Mouse (Mus musculus) limb, embryonic 11.5 days (tissue): ENCODE measurements around the gene Orc3. TPM values are rescaled to one million over a fixed set of nuclear protein-coding genes. Genes with fewer than 3 reads are reported as not detected.

Experiments used
- ATAC-seq: fragments of 200-750 bp; cut with Nextera tagmentation; 2 replicates; pipeline ENCODE4 v1.8.0; 2017; ENCODE audit warnings: low read depth; ENCODE audit not compliant: insufficient number of reproducible peaks, low FRiP score, low TSS enrichment
- DNase-seq: peaks from one replicate; pipeline ENCODE4 v3.0.0-alpha.2; 2015; ENCODE audit warnings: low spot score
- H3K27ac ChIP-seq: fragments of 300-500 bp; sonication (generic); replicated peaks from 2 replicates; pipeline ENCODE4 v1.5.1; 2014; ENCODE audit warnings: low read depth, mild to moderate bottlenecking, low read length
- H3K27me3 ChIP-seq: fragments of 300-500 bp; sonication (generic); 2 replicates; pipeline ENCODE4 v1.6.1; 2014; ENCODE audit warnings: mild to moderate bottlenecking, low read length, mixed read lengths; ENCODE audit not compliant: control insufficient read depth, insufficient read depth
- H3K36me3 ChIP-seq: fragments of 300-500 bp; sonication (generic); 2 replicates; pipeline ENCODE4 v1.6.1; 2014; ENCODE audit warnings: mild to moderate bottlenecking, low read length, moderate library complexity, mixed read lengths; ENCODE audit not compliant: control insufficient read depth, insufficient read depth
- H3K4me1 ChIP-seq: fragments of 300-500 bp; sonication (generic); 2 replicates; pipeline ENCODE4 v1.6.1; 2014; ENCODE audit warnings: low read length, mixed read lengths; ENCODE audit not compliant: control insufficient read depth, insufficient read depth
- H3K4me2 ChIP-seq: fragments of 300-500 bp; sonication (generic); 2 replicates; pipeline ENCODE4 v1.6.1; 2014; ENCODE audit warnings: low read depth, mild to moderate bottlenecking, moderate library complexity; ENCODE audit not compliant: severe bottlenecking
- H3K4me3 ChIP-seq: fragments of 300-500 bp; sonication (generic); 2 replicates; pipeline ENCODE4 v1.5.1; 2014; ENCODE audit warnings: low read depth, low read length
- H3K9ac ChIP-seq: fragments of 300-500 bp; sonication (generic); 2 replicates; pipeline ENCODE4 v1.6.1; 2014; ENCODE audit warnings: mild to moderate bottlenecking, low read length
- H3K9me3 ChIP-seq: fragments of 300-500 bp; sonication (generic); 2 replicates; pipeline ENCODE4 v1.6.1; 2016; ENCODE audit warnings: low read length; ENCODE audit not compliant: control insufficient read depth
- WGBS: fragments of 180-500 bp; shearing (Covaris S2); extraction: QIAGEN DNeasy Blood & Tissue Kit; methylation state at CpG from one replicate; pipeline ENCODE4 v1.1.7; 2014; 5-methylcytosine and 5-hydroxymethylcytosine counted together
- polyA plus RNA-seq: library from polyadenylated mRNA; unstranded; fragments of >200 nt; fragmentation: Nextera tagmentation; extraction: Ambion mirVana; gene quantifications from 2 replicates; pipeline ENCODE4 v1.2.1, GENCODE M21; 2014

The Orc3 gene
- polyA plus RNA-seq, 1 experiment from 2014 or later, result 112 TPM

DNA sequence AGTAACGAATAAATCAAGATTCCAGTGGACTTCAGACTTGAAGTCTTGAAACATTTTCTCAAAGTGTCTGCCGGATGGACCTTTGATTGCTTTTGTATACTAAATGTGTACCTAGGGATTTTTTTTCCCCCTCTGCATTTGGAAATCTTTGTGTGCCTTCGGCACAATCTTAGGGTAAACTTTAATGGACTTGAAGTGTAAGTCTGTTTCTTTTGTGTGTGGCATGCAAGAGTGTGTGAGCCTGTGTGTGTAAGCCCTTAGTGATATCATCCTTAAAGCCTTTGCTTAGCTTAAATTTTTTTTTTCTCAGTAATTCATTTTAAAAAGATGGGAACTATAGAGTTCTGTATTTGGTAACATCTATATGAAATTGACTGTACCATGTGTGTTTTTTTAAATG, 62.8 kb downstream of the Orc3 start:
- H3K4me1 ChIP-seq, result no peaks in the 10 kb centered on the region
- peak overlapping the region; percentile 95 for H3K9ac ChIP-seq
- DNase-seq (no peak), ATAC-seq (no peak)
- 23% methylated on average over 3 of the region's 3 CpGs for WGBS
- peak overlapping the region; percentile 93 for H3K4me3 ChIP-seq
- peak overlapping the region; percentile 63 for H3K4me2 ChIP-seq
- H3K9me3 ChIP-seq, result no peaks in the 10 kb centered on the region
- H3K36me3 ChIP-seq, result no peaks in the 10 kb centered on the region; the same call in 1 of the 2 replicates
- H3K27me3 ChIP-seq, result no peaks in the 10 kb centered on the region
- H3K27ac ChIP-seq, result no peak overlapping the region

GRCm38 (mm10) chr4:34551098-34551809, 63.5 kb downstream of the Orc3 start:
- peak overlapping the region; percentile 91 for H3K27ac ChIP-seq
- peak overlapping the region; percentile 95 for H3K9ac ChIP-seq
- 0% methylated on average over 44 of the region's 50 CpGs for WGBS
- H3K36me3 ChIP-seq, result no peaks in the 10 kb centered on the region; the same call in 1 of the 2 replicates
- H3K27me3 ChIP-seq, result no peaks in the 10 kb centered on the region
- peak overlapping the region; percentile 63 for H3K4me2 ChIP-seq
- ATAC-seq, result peak; percentile 81
- H3K4me1 ChIP-seq, result no peaks in the 10 kb centered on the region
- no peaks in the 10 kb centered on the region for H3K9me3 ChIP-seq
- peak overlapping the region; percentile 93 for H3K4me3 ChIP-seq
- DNase-seq, result peak; percentile 74

DNA sequence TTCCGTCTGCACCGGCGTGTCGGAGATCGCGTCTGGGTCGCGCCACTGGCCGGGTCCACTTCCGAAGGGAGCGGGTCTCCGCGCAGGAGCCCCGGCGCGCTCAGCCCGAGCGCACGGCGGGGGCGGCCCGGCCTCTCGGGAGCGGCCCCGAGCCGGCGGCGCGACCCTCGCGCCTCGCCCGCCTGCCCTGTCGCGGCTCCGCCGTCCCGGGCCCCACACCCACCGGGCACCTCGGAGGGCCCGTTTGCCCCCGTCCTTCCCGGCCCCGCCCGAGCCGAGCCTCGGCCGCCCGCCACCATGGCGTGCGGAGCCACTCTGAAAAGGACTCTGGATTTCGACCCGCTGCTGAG, 64.0 kb downstream of the Orc3 start, which contains the start of gene Akirin2:
Akirin2 (plus strand) TSS at position 190 of the 350 bp plus-strand sequence.
- H3K36me3 ChIP-seq, result no peaks in the 10 kb centered on the region; the same call in 1 of the 2 replicates
- ATAC-seq (peak; percentile 63), DNase-seq (no peak)
- WGBS, result under 1% methylated on average over 45 of the region's 53 CpGs
- H3K4me3 ChIP-seq, result peak within 1 kb of the TSS; percentile 93
- peak within 1 kb of the TSS; percentile 95 for H3K9ac ChIP-seq
- H3K4me1 ChIP-seq, result no peaks in the 10 kb centered on the region
- peak within 1 kb of the TSS; percentile 63 for H3K4me2 ChIP-seq
- no peaks in the 10 kb centered on the region for H3K9me3 ChIP-seq
- no peaks in the 10 kb centered on the region for H3K27me3 ChIP-seq
- H3K27ac ChIP-seq, result peak within 1 kb of the TSS; percentile 91

DNA sequence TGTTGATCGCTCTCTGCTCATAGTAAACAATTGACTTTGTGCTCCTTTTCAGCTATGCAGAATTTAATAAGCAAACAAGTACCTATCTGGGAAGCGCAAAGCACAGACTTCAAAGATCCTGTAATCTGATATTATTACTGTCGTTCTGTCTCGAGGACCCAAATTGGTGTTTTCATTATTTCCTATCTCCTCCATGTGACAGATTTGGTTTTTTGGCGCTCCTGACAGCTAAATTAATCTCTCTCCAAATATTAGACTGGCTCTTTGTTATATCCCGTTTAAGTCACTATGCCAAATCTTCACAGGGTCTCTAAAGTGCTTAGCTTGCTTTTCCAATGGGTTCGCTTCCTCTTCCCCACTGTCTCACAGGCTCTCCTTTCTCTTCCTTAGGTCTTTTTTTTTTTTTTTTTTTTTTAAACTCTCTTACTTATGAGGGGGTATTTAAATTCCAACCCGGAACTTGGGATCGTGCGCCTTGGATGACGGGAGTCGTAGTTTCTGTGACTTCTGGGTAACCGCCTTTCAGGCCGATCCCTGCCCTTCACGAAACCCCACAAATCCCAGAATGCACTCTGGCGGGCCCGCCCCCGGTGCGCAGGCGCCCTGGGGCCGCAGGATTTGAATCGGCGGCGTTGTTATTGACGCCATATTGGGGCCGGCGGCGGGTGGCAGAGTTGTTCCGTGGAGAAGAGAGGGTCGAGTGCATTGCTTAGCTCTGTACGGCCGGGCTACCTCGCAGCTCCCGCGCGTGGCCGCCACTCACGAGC, 64.6 kb downstream of the Orc3 start:
- H3K36me3 ChIP-seq, result no peaks in the 10 kb centered on the region
- no peaks in the 10 kb centered on the region for H3K4me1 ChIP-seq
- ATAC-seq (peak; percentile 89), DNase-seq (peak; percentile 96)
- H3K9ac ChIP-seq, result peak overlapping the region; percentile 95
- H3K9me3 ChIP-seq, result no peaks in the 10 kb centered on the region
- H3K4me2 ChIP-seq, result peak overlapping the region; percentile 46
- no peaks in the 10 kb centered on the region for H3K27me3 ChIP-seq
- H3K27ac ChIP-seq, result peak overlapping the region; percentile 91
- peak overlapping the region; percentile 93 for H3K4me3 ChIP-seq
- WGBS, result 3% methylated on average over 38 of the region's 38 CpGs

DNA sequence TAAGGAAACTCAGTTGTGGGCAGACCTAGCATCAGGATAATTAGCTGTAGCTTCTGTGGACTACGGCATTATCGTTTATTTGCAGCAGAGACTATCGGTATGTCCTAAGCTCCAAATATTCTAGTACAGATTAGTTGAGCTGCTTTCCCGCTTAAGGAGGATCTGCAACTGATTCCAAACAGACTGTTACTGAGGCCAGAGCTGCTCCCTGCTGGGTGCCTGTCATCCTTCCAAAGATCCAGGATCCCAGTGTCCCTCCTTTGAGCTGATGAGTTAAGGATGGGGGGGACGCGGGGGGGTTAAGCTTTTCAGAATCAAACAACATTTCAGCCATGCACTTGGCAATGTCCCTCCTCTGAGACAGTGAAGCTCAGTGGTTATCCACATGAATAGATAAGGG, 84.8 kb downstream of the Orc3 start:
- Histone ChIP-seq H3K36me3 (no peaks in the 10 kb centered on the region), H3K27ac (no peak overlapping the region), H3K27me3 (no peaks in the 10 kb centered on the region), H3K9me3 (no peaks in the 10 kb centered on the region), H3K4me2 (no peak overlapping the region), H3K4me3 (no peak overlapping the region), H3K9ac (no peak overlapping the region), H3K4me1 (no peaks in the 10 kb centered on the region)
- DNase-seq (no peak), ATAC-seq (no peak)
- WGBS, result 90% methylated on average over 6 of the region's 6 CpGs

GRCm38 (mm10) chr4:34529379-34529778, 85.4 kb downstream of the Orc3 start:
- H3K4me2 ChIP-seq, result no peak overlapping the region
- 52% methylated on average over 4 of the region's 4 CpGs for WGBS
- no peak overlapping the region for H3K4me3 ChIP-seq
- H3K9ac ChIP-seq, result no peak overlapping the region
- ATAC-seq (no peak), DNase-seq (no peak)
- H3K36me3 ChIP-seq, result no peaks in the 10 kb centered on the region
- no peaks in the 10 kb centered on the region for H3K4me1 ChIP-seq
- H3K9me3 ChIP-seq, result no peaks in the 10 kb centered on the region
- no peaks in the 10 kb centered on the region for H3K27me3 ChIP-seq
- no peak overlapping the region for H3K27ac ChIP-seq

- no peak overlapping the region for H3K4me3 ChIP-seq
- 88% methylated on average over 1 of the region's 1 CpGs for WGBS
- no peak for DNase-seq
These were observed 86.2 kb downstream of the Orc3 start for GRCm38 (mm10) chr4:34528430-34529100.

DNA sequence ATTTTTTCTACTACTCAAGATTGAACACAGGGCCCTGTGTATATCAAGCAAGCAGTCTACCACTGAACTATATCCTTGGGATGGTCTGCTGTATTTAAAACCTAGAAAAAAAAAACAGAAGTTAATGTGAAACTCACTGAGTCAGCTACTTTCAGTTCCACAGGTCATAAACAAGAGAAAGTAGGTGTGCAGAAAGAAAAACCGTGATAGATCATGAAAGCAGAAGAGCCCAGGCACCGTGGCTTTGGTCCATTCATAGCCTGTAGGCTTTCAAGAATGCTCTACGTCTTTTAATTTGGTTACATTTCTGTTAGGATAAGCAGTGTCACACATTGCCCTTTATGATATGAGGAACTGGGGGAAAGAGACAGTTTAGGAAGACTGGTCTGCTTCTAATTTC, 88.0 kb downstream of the Orc3 start:
- H3K4me2 ChIP-seq, result no peak overlapping the region
- H3K9ac ChIP-seq, result no peak overlapping the region
- H3K36me3 ChIP-seq, result no peaks in the 10 kb centered on the region
- no peak overlapping the region for H3K4me3 ChIP-seq
- 84% methylated on average over 3 of the region's 3 CpGs for WGBS
- no peak for ATAC-seq
- H3K9me3 ChIP-seq, result no peaks in the 10 kb centered on the region
- no peaks in the 10 kb centered on the region for H3K4me1 ChIP-seq
- no peaks in the 10 kb centered on the region for H3K27me3 ChIP-seq
- no peak overlapping the region for H3K27ac ChIP-seq
- DNase-seq, result no peak

More at GRCm38 (mm10) chr4:34528430-34529100, 86.2 kb downstream of the Orc3 start:
- Histone ChIP-seq H3K4me1 (no peaks in the 10 kb centered on the region), H3K36me3 (no peaks in the 10 kb centered on the region), H3K4me2 (no peak overlapping the region), H3K9ac (no peak overlapping the region), H3K27me3 (no peaks in the 10 kb centered on the region), H3K27ac (no peak overlapping the region), H3K9me3 (no peaks in the 10 kb centered on the region)
- ATAC-seq, result no peak
